Mouse (Mus musculus): ENCODE results near the gene Snx30. TPM values are rescaled to one million over a fixed set of nuclear protein-coding genes. Genes with fewer than 3 reads are reported as not detected.

The Snx30 gene
- polyA plus RNA-seq, 1 experiment from 2014 or later = 17.3 TPM

DNA sequence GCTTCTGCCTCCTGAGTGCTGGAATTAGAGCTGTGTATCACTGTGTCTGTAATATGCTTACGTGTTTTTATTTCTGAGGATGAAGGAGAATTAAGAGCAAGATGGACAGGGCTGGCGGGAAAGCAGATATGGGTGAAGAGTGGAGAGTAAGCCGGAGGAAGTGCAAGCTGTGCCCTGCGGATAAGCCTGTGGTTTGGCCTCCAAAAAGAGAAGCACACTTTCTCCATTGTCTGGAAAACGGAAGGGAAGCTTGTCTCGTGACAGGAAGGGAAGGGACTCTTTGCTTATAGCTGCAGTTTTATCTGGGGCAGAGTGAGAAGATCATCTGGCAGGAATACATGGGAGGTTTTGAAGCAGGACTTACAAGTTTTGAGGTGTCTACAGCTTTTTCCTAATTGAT lies 58.2 kb downstream of the Snx30 start:
- H3K9me3 ChIP-seq (replicated peaks) = no peaks in the 10 kb centered on the region
- H3K27me3 ChIP-seq = no peaks in the 10 kb centered on the region
- H3K9ac ChIP-seq = no peak overlapping the region
- H3K4me2 ChIP-seq (replicated peaks) = no peak overlapping the region
- peaks cover 3% of the 10 kb centered on the region; the same call in 1 of the 2 replicates for H3K4me1 ChIP-seq
- H3K27ac ChIP-seq = no peak overlapping the region
- no peak for ATAC-seq (ENCODE audit: low FRiP score)
- no peak overlapping the region for H3K4me3 ChIP-seq
- no peaks in the 10 kb centered on the region for H3K36me3 ChIP-seq
- 77% methylated on average over 6 of the region's 6 CpGs for WGBS

DNA sequence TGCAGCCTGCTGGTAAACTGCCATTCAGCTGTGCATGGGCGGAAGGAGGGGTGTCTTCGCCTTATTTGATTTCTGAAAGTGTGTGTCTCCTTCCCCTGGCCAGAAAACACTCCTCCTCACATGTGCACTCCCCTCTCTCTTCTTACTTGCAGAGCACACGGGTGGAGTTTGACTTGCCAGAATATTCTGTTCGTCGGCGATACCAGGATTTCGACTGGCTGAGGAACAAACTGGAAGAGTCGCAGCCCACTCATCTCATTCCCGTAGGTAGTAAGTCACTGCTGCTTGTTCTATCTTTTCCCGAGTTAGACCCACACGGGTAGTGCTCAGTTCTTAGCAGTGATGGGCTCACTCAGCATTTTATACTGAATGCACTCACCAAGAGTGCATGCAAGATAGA lies 62.4 kb downstream of the Snx30 start:
- Histone ChIP-seq H3K4me2 (replicated peaks) (no peak overlapping the region), H3K9me3 (replicated peaks) (no peaks in the 10 kb centered on the region), H3K27ac (no peak overlapping the region), H3K4me1 (no peaks in the 10 kb centered on the region), H3K9ac (no peak overlapping the region), H3K4me3 (no peak overlapping the region), H3K27me3 (no peaks in the 10 kb centered on the region), H3K36me3 (no peaks in the 10 kb centered on the region)
- 88% methylated on average over 11 of the region's 11 CpGs for WGBS
- ATAC-seq (ENCODE audit: low FRiP score) = no peak

DNA sequence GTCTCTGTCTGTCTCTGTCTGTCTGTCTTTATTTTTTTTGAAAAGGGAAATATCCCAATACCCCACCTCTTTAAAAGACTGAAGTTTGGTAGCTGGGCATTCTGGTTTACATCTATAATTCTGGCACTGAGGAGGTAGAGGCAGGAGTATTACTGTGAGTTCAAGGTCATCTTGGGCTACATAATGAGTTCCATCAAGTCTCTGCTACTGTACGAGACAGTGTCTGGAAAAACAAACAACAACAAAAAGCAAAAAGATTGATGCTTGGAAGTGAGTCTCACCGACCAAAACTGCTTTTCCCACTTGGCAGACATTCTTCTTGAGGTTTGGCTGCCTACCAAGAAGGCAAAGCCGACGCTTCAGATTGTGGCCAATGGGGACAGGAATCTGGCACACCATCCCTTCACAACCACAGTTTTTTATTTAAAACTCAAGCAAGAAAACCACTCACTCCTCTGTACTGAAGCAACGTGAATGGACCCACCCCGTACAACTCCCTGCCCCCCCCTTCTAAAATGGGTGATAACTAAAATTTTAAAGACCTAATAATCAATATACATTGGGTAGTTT lies 63.9 kb downstream of the Snx30 start:
- H3K27ac ChIP-seq = no peak overlapping the region
- no peak overlapping the region for H3K9ac ChIP-seq
- no peaks in the 10 kb centered on the region for H3K27me3 ChIP-seq
- no peak for ATAC-seq (ENCODE audit: low FRiP score)
- no peak overlapping the region for H3K4me2 ChIP-seq (replicated peaks)
- no peaks in the 10 kb centered on the region for H3K36me3 ChIP-seq
- WGBS = 84% methylated on average over 6 of the region's 6 CpGs
- no peak overlapping the region for H3K4me3 ChIP-seq
- H3K9me3 ChIP-seq (replicated peaks) = no peaks in the 10 kb centered on the region
- no peaks in the 10 kb centered on the region; the same call in 1 of the 2 replicates for H3K4me1 ChIP-seq

DNA sequence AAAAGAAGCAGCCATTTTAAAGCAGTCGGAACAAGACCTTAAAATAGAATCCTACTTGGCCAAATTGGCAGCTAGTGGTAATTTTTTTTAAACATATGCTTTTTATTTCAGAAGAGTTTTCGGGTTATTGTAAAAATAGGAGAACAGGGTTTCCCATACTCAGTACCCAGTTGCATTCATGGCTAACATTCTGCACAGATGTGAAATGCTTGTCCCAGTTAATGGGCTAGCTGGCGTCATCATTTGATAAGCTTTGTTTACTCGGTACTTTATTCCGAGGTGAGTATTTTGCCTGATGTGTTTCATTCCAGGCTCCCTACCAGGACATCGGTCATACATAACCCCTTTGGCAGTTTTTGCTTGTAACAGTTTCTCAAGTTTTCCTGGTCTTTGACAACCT lies 64.8 kb downstream of the Snx30 start:
- Histone ChIP-seq H3K9me3 (replicated peaks) (no peaks in the 10 kb centered on the region), H3K4me2 (replicated peaks) (no peak overlapping the region), H3K4me3 (no peak overlapping the region), H3K9ac (no peak overlapping the region), H3K27me3 (no peaks in the 10 kb centered on the region), H3K36me3 (no peaks in the 10 kb centered on the region), H3K4me1 (no peaks in the 10 kb centered on the region; the same call in 1 of the 2 replicates), H3K27ac (no peak overlapping the region)
- no peak for ATAC-seq (ENCODE audit: low FRiP score)
- WGBS = 85% methylated on average over 6 of the region's 6 CpGs

DNA sequence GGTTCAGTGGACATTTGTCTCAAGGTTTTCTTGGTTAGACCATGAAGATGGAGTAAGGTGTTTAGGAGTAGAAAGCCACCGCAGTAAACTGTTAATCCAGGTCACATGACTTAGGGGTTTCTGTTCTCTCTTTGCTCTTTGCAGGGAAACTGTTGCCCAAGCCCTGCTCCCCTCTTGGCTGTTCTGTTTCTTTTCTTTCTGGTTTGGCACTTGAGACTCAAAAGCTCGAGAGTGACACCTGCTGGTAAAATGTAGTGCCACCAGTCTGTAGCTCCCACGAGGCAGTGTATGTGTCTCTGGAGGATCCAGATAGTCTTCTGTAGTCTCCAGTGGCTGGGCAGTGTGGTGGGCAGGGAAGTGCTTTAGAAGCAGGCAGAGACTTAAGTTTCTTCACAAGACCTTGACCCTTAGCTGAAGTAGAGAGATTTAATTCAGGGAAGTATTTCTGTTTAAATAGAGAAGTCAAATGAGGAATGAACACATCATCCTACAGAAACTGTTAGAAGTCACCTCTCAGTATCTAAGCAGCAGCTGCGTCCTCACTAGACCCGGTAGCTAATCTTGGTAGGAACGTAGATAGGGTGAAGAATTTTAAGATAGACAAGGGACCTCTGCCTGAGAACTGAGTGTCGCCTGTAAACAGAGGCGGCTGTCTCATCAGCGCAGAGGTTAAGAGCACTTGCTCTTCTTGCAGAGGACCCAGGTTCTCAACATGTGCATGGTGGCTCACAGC lies 65.4 kb downstream of the Snx30 start:
- WGBS = 59% methylated on average over 9 of the region's 9 CpGs
- Histone ChIP-seq H3K4me1 (no peaks in the 10 kb centered on the region; the same call in 1 of the 2 replicates), H3K9me3 (replicated peaks) (no peaks in the 10 kb centered on the region), H3K4me3 (no peak overlapping the region), H3K27me3 (no peaks in the 10 kb centered on the region), H3K4me2 (replicated peaks) (no peak overlapping the region), H3K36me3 (no peaks in the 10 kb centered on the region), H3K9ac (no peak overlapping the region), H3K27ac (no peak overlapping the region)
- ATAC-seq (ENCODE audit: low FRiP score) = peak; percentile 49; the same call in 1 of the 2 replicates

DNA sequence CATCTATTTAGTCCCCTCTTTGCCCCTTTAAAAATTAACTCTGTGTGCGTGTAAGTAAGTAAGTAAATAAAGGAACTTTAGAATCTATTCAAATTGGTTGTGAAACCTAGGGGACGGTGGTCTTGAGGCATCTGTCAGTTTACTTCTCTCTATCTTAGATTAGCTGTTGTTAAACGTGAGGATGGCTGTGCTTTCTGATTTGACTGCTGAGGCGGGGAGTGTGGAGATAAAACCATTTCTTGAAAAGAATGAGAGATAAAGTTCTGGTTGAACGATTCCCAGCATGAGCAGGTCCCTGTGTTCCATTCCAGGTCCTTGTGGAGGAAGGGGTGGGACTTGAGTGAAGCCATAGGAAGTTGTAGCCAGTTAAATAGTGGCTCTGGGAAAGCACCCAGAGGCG lies 67.6 kb downstream of the Snx30 start:
- Histone ChIP-seq H3K27ac (no peak overlapping the region), H3K4me2 (replicated peaks) (no peak overlapping the region), H3K9me3 (replicated peaks) (no peaks in the 10 kb centered on the region), H3K9ac (no peak overlapping the region), H3K27me3 (no peaks in the 10 kb centered on the region), H3K4me3 (no peak overlapping the region), H3K36me3 (no peaks in the 10 kb centered on the region), H3K4me1 (no peaks in the 10 kb centered on the region; the same call in 1 of the 2 replicates)
- 40% methylated on average over 6 of the region's 6 CpGs for WGBS
- ATAC-seq (ENCODE audit: low FRiP score) = no peak

DNA sequence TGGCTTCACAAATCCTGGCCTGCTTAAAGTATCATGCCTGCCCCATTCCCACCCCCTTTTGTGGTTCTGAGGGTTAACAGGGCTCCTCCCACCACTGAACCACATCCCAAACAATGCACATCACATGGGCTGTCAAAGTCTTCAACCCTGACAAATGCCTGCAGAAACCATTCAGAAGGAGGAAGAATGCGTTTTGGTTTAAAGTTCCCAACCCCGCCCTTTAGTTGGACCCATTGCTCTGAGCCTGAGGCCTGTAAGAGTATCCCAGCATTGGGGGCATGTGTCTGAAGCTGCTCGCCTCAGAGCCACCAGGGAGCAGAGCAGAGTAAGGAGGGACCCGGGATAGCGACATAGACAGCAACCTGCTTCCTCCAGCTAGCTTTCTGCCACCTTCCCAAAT lies 68.2 kb downstream of the Snx30 start:
- no peaks in the 10 kb centered on the region for H3K27me3 ChIP-seq
- no peaks in the 10 kb centered on the region for H3K36me3 ChIP-seq
- H3K4me1 ChIP-seq = no peaks in the 10 kb centered on the region; the same call in 1 of the 2 replicates
- 0 out of 2 replicates have a peak, but pooled peaks have one; percentile 17 for ATAC-seq (ENCODE audit: low FRiP score)
- no peaks in the 10 kb centered on the region for H3K9me3 ChIP-seq (replicated peaks)
- WGBS = 31% methylated on average over 5 of the region's 5 CpGs
- H3K27ac ChIP-seq = no peak overlapping the region
- H3K4me2 ChIP-seq (replicated peaks) = no peak overlapping the region
- H3K9ac ChIP-seq = no peak overlapping the region
- no peak overlapping the region for H3K4me3 ChIP-seq

DNA sequence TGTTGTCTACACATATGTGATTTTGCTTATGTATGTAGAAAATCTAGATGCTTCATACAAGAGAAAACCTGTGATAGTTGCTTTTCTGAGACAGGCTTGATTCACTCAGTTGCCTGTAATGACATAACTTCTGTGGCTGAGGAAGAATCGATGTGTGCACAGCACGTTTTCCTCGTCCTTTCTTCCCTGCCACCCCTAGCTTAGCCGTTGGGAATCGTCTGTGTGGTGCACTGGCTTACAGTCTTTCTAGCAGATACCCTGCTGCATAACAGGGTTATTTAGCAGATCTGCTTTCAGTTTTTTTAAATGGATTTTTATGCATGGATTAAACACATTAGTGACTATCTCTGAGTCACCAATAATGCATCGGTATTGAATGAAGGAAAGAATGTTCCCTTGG lies 70.9 kb downstream of the Snx30 start:
- no peak for ATAC-seq (ENCODE audit: low FRiP score)
- Histone ChIP-seq H3K4me2 (replicated peaks) (no peak overlapping the region), H3K36me3 (peaks cover 17% of the 10 kb centered on the region; the same call in 1 of the 2 replicates), H3K27me3 (no peaks in the 10 kb centered on the region), H3K9me3 (replicated peaks) (no peaks in the 10 kb centered on the region), H3K9ac (no peak overlapping the region), H3K4me3 (no peak overlapping the region), H3K4me1 (no peaks in the 10 kb centered on the region; the same call in 1 of the 2 replicates), H3K27ac (no peak overlapping the region)
- WGBS = 77% methylated on average over 6 of the region's 6 CpGs

DNA sequence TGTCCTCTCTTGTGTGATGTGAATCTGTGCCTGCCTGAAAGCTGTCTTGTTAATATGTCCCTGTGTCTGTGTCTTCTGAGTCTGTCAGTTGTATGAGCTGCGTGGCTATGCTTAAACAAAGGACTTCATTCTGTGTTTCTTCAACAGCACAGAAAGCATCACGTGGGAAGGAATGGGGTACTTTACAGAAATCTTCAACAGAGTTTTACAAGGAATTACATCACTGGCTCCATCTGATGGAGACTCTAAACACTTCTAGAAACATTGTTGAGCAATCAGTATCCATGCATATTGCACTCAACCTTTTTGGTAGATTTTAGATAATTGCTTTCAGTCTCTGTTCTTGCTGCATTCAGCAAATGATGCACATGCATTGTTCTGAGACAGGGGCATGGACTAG lies 71.4 kb downstream of the Snx30 start:
- ATAC-seq (ENCODE audit: low FRiP score) = no peak
- 58% methylated on average over 2 of the region's 2 CpGs for WGBS

DNA sequence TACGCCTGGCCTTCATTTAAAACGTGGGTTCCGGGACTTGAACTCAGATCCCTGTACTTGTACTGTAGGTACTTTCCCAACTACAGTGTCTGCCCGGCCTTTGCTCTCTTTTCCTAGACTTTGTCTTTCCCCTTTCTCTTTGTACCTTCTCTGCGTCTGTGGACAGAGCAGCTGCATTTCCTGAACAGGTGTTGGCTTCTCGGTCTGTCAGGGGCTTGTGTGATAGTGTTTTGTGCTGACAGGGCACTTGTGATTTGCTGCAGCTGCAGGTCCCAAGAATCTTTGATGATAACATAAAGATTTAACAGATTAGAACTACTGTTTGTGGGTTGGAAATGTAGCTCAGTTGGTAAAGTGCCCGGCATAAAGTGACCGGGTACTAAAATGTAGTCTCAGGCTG lies 73.0 kb downstream of the Snx30 start:
- Histone ChIP-seq H3K4me3 (no peak overlapping the region), H3K9ac (no peak overlapping the region), H3K36me3 (peaks cover 34% of the 10 kb centered on the region), H3K4me2 (replicated peaks) (no peak overlapping the region), H3K4me1 (no peaks in the 10 kb centered on the region), H3K9me3 (replicated peaks) (no peaks in the 10 kb centered on the region), H3K27ac (no peak overlapping the region), H3K27me3 (no peaks in the 10 kb centered on the region)
- no peak for ATAC-seq (ENCODE audit: low FRiP score)
- 95% methylated on average over 8 of the region's 8 CpGs for WGBS

More for the DNA sequence above, 71.4 kb downstream of the Snx30 start:
- Histone ChIP-seq H3K4me2 (replicated peaks) (no peak overlapping the region), H3K27me3 (no peaks in the 10 kb centered on the region), H3K9me3 (replicated peaks) (no peaks in the 10 kb centered on the region), H3K36me3 (peaks cover 21% of the 10 kb centered on the region), H3K9ac (no peak overlapping the region), H3K27ac (no peak overlapping the region), H3K4me3 (no peak overlapping the region), H3K4me1 (no peaks in the 10 kb centered on the region; the same call in 1 of the 2 replicates)

DNA sequence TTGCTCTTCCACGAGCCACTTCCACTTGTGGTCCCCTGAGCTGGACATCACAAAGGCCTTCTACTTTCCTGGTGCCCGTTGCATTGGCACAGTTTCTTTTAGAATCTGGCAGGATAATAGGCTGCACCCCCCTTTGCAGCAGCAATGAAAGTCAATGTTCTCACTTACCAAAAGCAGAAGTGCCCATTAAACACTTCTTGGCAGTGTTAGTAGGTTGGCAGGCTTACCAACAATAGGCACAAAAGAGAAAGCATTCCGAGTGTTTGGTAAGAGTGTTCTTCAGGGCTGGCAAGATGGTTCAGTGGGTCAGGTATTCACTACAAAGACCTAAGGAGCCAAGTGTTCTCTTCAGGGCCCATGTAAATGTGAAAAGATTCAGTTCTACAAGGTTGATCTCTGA lies 73.8 kb downstream of the Snx30 start:
- no peaks in the 10 kb centered on the region for H3K9me3 ChIP-seq (replicated peaks)
- 89% methylated on average over 3 of the region's 3 CpGs for WGBS
- no peak overlapping the region for H3K27ac ChIP-seq

DNA sequence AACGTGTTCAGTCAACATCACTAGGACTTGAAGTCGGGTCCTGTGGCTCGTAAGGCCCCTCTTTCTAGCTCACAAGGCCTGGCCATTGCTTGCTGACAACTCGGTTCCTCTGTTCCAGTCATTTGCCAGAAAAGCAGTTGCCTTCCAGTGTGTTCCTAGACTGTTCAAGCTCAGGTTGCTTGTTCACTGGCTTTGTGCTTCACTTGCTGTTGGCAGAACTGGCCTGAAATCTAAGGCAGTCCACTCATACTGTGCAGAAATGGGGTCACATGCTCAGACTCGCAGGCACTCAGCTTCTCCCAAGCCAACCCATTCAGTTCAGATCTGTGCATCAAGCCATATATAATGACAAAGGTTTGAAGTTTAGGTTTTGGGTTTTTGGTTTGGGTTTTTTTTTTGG lies 75.1 kb downstream of the Snx30 start:
- H3K4me1 ChIP-seq = no peaks in the 10 kb centered on the region
- WGBS = 88% methylated on average over 5 of the region's 5 CpGs
- H3K9ac ChIP-seq = no peak overlapping the region
- H3K36me3 ChIP-seq = peaks cover 40% of the 10 kb centered on the region
- ATAC-seq (ENCODE audit: low FRiP score) = no peak
- H3K9me3 ChIP-seq (replicated peaks) = no peaks in the 10 kb centered on the region
- H3K4me3 ChIP-seq = no peak overlapping the region
- no peak overlapping the region for H3K4me2 ChIP-seq (replicated peaks)
- H3K27ac ChIP-seq = no peak overlapping the region
- no peaks in the 10 kb centered on the region for H3K27me3 ChIP-seq

More for the DNA sequence above, 73.8 kb downstream of the Snx30 start:
- peaks cover 34% of the 10 kb centered on the region for H3K36me3 ChIP-seq
- H3K27me3 ChIP-seq = no peaks in the 10 kb centered on the region
- no peak overlapping the region for H3K4me2 ChIP-seq (replicated peaks)
- H3K4me3 ChIP-seq = no peak overlapping the region
- H3K4me1 ChIP-seq = no peaks in the 10 kb centered on the region
- no peak overlapping the region for H3K9ac ChIP-seq
- ATAC-seq (ENCODE audit: low FRiP score) = no peak

DNA sequence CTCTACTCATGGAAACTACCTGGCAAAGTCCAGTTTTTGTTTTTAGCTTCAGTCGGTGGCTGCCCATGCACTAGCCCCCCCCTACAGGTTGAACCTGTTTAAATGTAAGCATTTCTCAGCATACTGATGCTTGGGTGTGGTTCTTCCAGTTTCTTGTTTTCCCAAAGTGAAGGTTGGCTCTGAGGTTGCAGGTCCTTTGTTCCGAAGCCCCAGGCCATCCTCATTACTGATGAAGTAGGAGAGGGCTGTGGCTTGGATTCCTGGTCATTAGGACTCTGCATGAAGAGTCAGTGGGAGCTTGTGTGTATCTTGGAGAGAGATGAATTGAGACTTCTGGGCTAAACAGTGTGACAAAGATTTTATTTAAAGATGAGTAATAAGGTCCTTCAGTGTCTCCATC lies 75.6 kb downstream of the Snx30 start:
- H3K4me3 ChIP-seq = no peak overlapping the region
- H3K27me3 ChIP-seq = no peaks in the 10 kb centered on the region
- H3K36me3 ChIP-seq = peaks cover 42% of the 10 kb centered on the region
- no peaks in the 10 kb centered on the region for H3K9me3 ChIP-seq (replicated peaks)
- no peak overlapping the region for H3K9ac ChIP-seq
- ATAC-seq (ENCODE audit: low FRiP score) = no peak
- H3K4me1 ChIP-seq = no peaks in the 10 kb centered on the region
- no peak overlapping the region for H3K4me2 ChIP-seq (replicated peaks)
- 85% methylated on average over 2 of the region's 2 CpGs for WGBS
- H3K27ac ChIP-seq = no peak overlapping the region

All from hindbrain, embryonic 12.5 days (tissue).